Mouse (Mus musculus) lung, adult 2 months (tissue): Measurements from ENCODE around the gene Higd1a. TPM values are rescaled to one million over a fixed set of nuclear protein-coding genes. Genes with fewer than 3 reads are reported as not detected.

ENCODE experiments used
- DNase-seq: peaks from one replicate; pipeline ENCODE4 v3.0.0; 2022
- H3K4me1 ChIP-seq: fragments of 200-500 bp; 2 replicates; pipeline ENCODE4 v1.6.1; 2011; ENCODE audit warnings: low read length; ENCODE audit not compliant: control insufficient read depth, insufficient read depth
- H3K4me3 ChIP-seq: fragments of 200-500 bp; replicated peaks from 2 replicates; pipeline ENCODE3; 2011; ENCODE audit warnings: low read depth, mild to moderate bottlenecking, control low read depth, low read length; ENCODE audit errors: extremely low read depth
- CTCF ChIP-seq: fragments of 200-500 bp; IDR thresholded peaks from 2 replicates; pipeline ENCODE4 v1.5.1; 2011; ENCODE audit warnings: mild to moderate bottlenecking, low read length, control low read depth; ENCODE audit not compliant: insufficient read depth
- POLR2A ChIP-seq: fragments of 200-500 bp; IDR thresholded peaks from 2 replicates; pipeline ENCODE4 v1.6.1; 2011; ENCODE audit warnings: low read depth, mild to moderate bottlenecking, control low read depth, low read length, borderline replicate concordance; ENCODE audit errors: extremely low read depth
- WGBS: fragments of 180-500 bp; shearing (Covaris S2); methylation state at CpG from one replicate; pipeline ENCODE4 v1.1.7; 2018; 5-methylcytosine and 5-hydroxymethylcytosine counted together
- polyA plus RNA-seq: library from polyadenylated mRNA; depleted of rRNA; stranded (reverse); fragments of >200 nt; gene quantifications from 2 replicates; pipeline ENCODE4 v1.2.3, GENCODE M21; 2012; rRNA removed

Gene Higd1a
- polyA plus RNA-seq, 1 experiment, result 24.4 TPM

GRCm38 (mm10) chr9:121802747-121803146 lies 55.4 kb downstream of the Higd1a start:
- TF ChIP-seq POLR2A, result no peak
- TF ChIP-seq CTCF, result no peak
- DNase-seq, result no peak
- no peak overlapping the region for H3K4me3 ChIP-seq
- H3K4me1 ChIP-seq, result no peaks in the 10 kb centered on the region
- WGBS, result 53% methylated on average over 7 of the region's 7 CpGs

GRCm38 (mm10) chr9:121798887-121799520 lies 59.2 kb downstream of the Higd1a start:
- TF ChIP-seq POLR2A (no peak), CTCF (no peak)
- no peaks in the 10 kb centered on the region for H3K4me1 ChIP-seq
- DNase-seq, result no peak
- WGBS, result 43% methylated on average over 6 of the region's 6 CpGs
- no peak overlapping the region for H3K4me3 ChIP-seq

Other genes starting within 250 kb of the Higd1a start
- 0.66 and 0.72 TPM in 2 replicates for gene Lyzl4, start 216.3 kb downstream of the Higd1a start, polyA plus RNA-seq
- 2.2 and 2.6 TPM in 2 replicates for gene Vipr1, start 215.6 kb downstream of the Higd1a start, polyA plus RNA-seq
- 8.9 and 9.9 TPM in 2 replicates for gene Sec22c, start 152.9 kb downstream of the Higd1a start, polyA plus RNA-seq
- gene Ss18l2, start 148.0 kb downstream of the Higd1a start, polyA plus RNA-seq, result 18.4 and 22.2 TPM in 2 replicates
- 36.6 and 48.6 TPM in 2 replicates for gene Nktr, start 139.2 kb downstream of the Higd1a start, polyA plus RNA-seq
- 26.8 and 46.2 TPM in 2 replicates for gene Zfp651, start 99.0 kb downstream of the Higd1a start, polyA plus RNA-seq
- 0.49 and 4.4 TPM in 2 replicates for gene Klhl40, start 80.8 kb downstream of the Higd1a start, polyA plus RNA-seq
- gene Hhatl, start 65.9 kb downstream of the Higd1a start, polyA plus RNA-seq, result 7.4 and 11.0 TPM in 2 replicates
- 4.2 and 5.1 TPM in 2 replicates for gene Ccdc13, start 18.9 kb downstream of the Higd1a start, polyA plus RNA-seq
- gene Ackr2, start 40.0 kb upstream of the Higd1a start, polyA plus RNA-seq, result 43.2 and 46.8 TPM in 2 replicates
- gene Cyp8b1, start 57.9 kb upstream of the Higd1a start, polyA plus RNA-seq, result 0.90 and 1.1 TPM in 2 replicates
- gene Fam198a, start 92.6 kb upstream of the Higd1a start, polyA plus RNA-seq, result 5.8 and 8.4 TPM in 2 replicates
- gene Pomgnt2, start 138.7 kb upstream of the Higd1a start, polyA plus RNA-seq, result 14.5 and 14.8 TPM in 2 replicates